Mouse (Mus musculus): Measurements from ENCODE around the gene Tbx6. TPM values are rescaled to one million over a fixed set of nuclear protein-coding genes. Genes with fewer than 3 reads are reported as not detected.
"Not testable (repeated sequence)": the region's sequence is repeated elsewhere in the genome, so short reads cannot be mapped to it uniquely, and the experiment has no call there.

The Tbx6 gene
- polyA plus RNA-seq, 1 experiment: 1.6 TPM

DNA sequence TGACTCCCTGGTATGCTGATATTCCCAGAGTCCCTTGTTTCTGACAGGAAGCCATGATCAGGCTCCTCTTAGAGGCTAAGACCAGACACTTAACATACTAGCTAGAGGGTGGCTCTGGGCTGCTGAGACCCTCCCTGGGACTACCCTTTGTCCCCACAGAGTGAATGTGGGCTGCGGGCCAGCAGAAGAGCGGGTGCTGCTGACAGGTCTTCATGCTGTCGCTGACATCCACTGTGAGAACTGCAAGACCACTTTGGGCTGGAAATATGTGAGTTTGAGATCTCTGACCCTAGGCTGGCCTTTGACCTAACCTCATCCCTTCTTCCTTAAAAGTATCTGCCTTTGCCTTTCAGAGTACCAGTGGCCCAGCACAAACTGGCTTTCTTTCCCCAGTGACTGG lies 3.1 kb upstream of the Tbx6 start:
- Histone ChIP-seq H3K4me3 (ENCODE audit: insufficient read depth, low read length) (peak overlapping the region; percentile 64; the same call in 1 of the 2 replicates), H3K4me1 (ENCODE audit: control insufficient read depth, insufficient read depth, low read length) (peaks cover 2% of the 10 kb centered on the region; the same call in 1 of the 2 replicates), H3K27ac (ENCODE audit: insufficient read depth, low read length) (peak overlapping the region; percentile 72; the same call in 1 of the 2 replicates)
- TF ChIP-seq POLR2A (IDR thresholded peaks at IDR 0.05; ENCODE audit: extremely low read depth, insufficient read depth, low read length) (no peak), CTCF (IDR thresholded peaks at IDR 0.05; ENCODE audit: extremely low read depth, insufficient read depth, low read length) (no peak)

DNA sequence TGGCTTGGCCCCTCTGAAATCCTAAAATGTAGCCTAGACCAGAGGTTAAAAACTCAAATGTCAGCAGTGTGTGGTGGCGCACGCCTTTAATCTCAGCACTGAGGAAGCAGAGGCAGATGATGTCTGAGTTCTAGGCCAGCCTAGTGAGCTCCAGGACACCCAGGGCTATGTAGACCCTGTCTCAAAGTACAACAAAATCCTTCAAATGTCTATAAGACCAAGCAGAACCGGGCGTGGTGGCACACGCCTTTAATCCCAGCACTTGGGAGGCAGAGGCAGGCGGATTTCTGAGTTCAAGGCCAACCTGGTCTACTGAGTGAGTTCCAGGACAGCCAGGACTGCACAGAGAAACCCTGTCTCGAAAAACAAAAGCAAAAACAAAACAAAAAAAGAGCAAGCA lies 2.2 kb upstream of the Tbx6 start:
- H3K27ac ChIP-seq (ENCODE audit: insufficient read depth, low read length); H3K4me3 ChIP-seq (ENCODE audit: insufficient read depth, low read length); H3K4me1 ChIP-seq (ENCODE audit: control insufficient read depth, insufficient read depth, low read length): not testable (repeated sequence)

DNA sequence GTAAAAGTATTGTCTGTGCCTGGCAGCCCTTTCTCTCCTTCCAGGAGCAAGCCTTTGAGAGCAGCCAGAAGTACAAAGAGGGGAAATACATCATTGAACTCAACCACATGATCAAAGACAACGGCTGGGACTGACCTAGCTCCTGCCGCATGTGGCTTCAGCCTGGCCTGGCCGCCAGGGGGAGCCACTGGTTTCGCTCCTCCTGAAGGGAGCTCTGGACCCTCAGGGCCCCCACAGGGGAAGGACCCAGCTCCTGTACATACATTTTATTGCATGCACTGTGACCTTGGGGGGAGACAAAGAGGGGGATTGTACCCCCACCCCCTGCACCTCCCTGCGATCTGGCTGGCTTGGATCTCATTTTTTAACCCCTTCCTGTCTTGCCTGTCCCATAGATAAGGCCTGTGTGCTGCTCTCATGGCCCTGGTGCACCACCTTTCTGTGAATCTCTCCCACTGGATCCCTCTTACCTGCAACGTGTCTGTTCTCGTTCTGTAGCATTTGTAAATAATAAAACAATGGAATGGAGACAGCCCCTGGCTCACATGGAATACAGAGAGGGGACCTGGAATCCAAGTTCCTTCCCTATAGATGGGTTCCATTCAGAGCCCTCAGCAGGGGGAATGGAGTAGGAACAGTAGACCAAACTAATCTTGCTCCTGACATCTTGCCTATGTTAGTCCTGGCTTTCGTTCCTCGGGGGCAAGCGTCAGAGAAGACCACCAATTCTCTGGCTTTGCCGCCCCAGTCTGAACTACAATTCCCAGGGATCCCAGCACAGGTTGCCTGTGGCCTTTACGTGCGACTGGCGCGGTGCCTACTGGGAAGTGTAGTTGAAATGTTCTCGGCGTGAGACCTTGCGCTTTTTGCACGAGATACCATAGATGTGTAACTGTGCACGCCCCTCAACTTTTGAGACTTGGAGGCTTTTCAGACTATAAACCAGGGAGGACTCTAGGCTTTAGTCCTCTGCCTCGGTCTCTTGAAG lies 1.0 kb upstream of the Tbx6 start:
- peaks cover 2% of the 10 kb centered on the region; the same call in 1 of the 2 replicates for H3K4me1 ChIP-seq (ENCODE audit: control insufficient read depth, insufficient read depth, low read length)
- TF ChIP-seq CTCF (IDR thresholded peaks at IDR 0.05; ENCODE audit: extremely low read depth, insufficient read depth, low read length) (peak; percentile 59), POLR2A (IDR thresholded peaks at IDR 0.05; ENCODE audit: extremely low read depth, insufficient read depth, low read length) (peak; percentile 54; the same call in 1 of the 2 replicates)
- H3K4me3 ChIP-seq (ENCODE audit: insufficient read depth, low read length): peak overlapping the region; percentile 6; the same call in 1 of the 2 replicates
- no peak overlapping the region for H3K27ac ChIP-seq (ENCODE audit: insufficient read depth, low read length)

DNA sequence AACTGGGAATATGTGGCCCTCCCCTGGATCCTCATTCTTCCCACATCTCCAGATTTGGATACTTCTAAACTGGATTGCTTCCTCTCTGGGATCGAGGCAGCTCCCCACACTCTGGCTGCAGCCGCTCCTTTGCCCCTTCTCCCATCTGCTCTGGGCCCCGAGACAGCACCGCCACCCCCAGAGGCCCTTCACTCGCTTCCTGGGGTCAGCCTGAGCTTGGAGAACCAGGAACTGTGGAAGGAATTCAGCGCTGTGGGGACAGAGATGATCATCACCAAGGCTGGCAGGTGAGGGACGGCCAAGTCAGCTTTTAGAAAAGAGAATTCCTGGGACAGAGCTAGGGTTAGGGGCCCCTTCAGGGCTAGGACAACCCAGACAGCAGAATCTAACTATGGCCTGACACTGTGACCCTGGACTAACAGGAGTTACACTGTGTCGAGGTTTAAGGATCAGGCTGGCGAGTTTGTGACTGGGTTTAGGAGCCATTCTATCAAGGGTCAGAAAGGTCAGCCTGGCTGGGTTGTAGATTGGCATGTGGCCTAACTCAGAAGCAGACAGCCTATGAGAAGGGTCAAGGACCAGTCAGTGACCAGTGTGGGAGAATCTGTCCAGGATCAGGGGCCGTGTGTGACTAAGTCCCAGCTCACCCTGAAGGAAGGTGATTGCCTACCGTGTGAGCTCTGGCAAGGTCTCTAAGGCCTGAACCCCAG lies 533 bp downstream of the Tbx6 start:
- TF ChIP-seq CTCF (IDR thresholded peaks at IDR 0.05; ENCODE audit: extremely low read depth, insufficient read depth, low read length) (no peak), POLR2A (IDR thresholded peaks at IDR 0.05; ENCODE audit: extremely low read depth, insufficient read depth, low read length) (no peak)
- peaks cover 2% of the 10 kb centered on the region; the same call in 1 of the 2 replicates for H3K4me1 ChIP-seq (ENCODE audit: control insufficient read depth, insufficient read depth, low read length)
- no peak overlapping the region for H3K4me3 ChIP-seq (ENCODE audit: insufficient read depth, low read length)
- no peak overlapping the region for H3K27ac ChIP-seq (ENCODE audit: insufficient read depth, low read length)

DNA sequence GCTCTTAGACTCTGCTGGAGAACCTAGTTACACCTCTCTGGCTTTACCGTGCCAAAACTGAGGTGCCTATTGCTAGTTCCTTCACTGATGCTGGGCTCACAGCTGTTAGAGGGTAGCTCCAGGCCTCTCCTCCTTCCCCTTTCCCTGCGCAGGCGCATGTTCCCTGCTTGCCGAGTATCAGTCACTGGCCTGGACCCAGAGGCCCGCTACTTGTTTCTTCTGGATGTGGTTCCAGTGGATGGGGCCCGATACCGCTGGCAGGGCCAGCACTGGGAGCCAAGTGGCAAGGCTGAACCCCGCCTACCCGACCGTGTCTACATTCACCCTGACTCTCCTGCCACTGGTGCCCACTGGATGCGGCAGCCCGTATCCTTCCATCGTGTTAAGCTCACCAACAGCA lies 1.4 kb downstream of the Tbx6 start:
- TF ChIP-seq POLR2A (IDR thresholded peaks at IDR 0.05; ENCODE audit: extremely low read depth, insufficient read depth, low read length): no peak
- no peak for TF ChIP-seq CTCF (IDR thresholded peaks at IDR 0.05; ENCODE audit: extremely low read depth, insufficient read depth, low read length)
- H3K27ac ChIP-seq (ENCODE audit: insufficient read depth, low read length): no peak overlapping the region
- H3K4me3 ChIP-seq (ENCODE audit: insufficient read depth, low read length): no peak overlapping the region
- peaks cover 2% of the 10 kb centered on the region; the same call in 1 of the 2 replicates for H3K4me1 ChIP-seq (ENCODE audit: control insufficient read depth, insufficient read depth, low read length)

DNA sequence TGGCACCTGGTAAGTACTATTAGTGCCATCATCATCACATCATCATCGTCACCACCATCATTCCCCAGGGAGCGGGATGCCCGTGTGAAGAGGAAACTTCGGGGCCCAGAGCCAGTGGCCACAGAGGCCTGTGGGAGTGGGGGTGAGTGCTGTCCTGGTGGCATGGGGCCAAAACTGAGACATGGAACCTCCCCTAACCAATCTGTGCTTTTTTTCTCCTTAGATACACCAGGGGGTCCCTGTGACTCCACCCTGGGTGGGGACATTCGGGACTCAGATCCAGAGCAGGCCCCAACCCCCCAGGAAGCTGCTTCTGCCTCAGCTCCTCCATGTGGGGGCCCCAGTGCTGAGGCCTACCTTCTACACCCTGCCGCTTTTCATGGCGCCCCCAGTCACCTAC lies 3.2 kb downstream of the Tbx6 start:
- Histone ChIP-seq H3K27ac (ENCODE audit: insufficient read depth, low read length) (no peak overlapping the region), H3K4me1 (ENCODE audit: control insufficient read depth, insufficient read depth, low read length) (no peaks in the 10 kb centered on the region), H3K4me3 (ENCODE audit: insufficient read depth, low read length) (no peak overlapping the region)
- no peak for TF ChIP-seq POLR2A (IDR thresholded peaks at IDR 0.05; ENCODE audit: extremely low read depth, insufficient read depth, low read length)

DNA sequence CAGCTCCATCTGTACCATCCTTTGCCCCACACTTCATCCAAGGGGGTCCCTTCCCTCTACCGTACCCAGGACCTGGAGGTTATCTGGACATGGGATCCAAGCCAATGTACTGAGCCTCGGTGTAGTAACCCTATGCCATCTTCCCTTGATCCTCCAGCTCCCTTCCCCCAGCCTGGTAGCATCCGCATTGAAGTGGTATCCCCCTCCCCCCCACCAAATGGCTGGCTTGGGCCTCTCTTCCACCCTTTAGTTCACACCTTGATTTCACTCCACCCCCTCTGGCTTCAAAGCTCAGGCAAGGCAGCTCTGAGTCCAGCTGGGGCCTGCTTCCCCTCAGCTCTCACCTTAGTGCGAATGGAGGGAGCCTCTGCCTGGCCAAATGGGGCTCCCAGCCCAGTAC lies 3.8 kb downstream of the Tbx6 start:
- Histone ChIP-seq H3K27ac (ENCODE audit: insufficient read depth, low read length) (no peak overlapping the region), H3K4me3 (ENCODE audit: insufficient read depth, low read length) (no peak overlapping the region), H3K4me1 (ENCODE audit: control insufficient read depth, insufficient read depth, low read length) (no peaks in the 10 kb centered on the region)
- no peak for TF ChIP-seq POLR2A (IDR thresholded peaks at IDR 0.05; ENCODE audit: extremely low read depth, insufficient read depth, low read length)
- no peak for TF ChIP-seq CTCF (IDR thresholded peaks at IDR 0.05; ENCODE audit: extremely low read depth, insufficient read depth, low read length)

DNA sequence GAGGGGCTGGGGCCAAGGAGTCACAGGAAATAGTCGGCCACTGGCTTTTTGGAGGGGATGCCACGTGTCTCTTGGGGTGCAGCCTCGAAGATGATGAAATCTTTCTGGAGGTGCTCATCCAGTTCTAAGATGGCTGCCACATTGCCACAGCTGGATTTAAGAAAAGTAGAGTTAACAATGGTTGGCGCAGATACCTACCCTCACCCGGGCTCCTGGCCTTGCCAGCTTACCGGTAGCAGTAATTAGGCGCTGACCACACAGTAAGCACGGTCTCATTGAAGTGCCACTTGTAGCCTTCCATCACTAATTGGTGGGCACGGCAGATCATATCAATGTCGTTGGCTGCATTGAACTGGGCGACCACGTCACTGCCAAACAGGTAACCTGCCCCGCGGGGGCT lies 4.9 kb downstream of the Tbx6 start:
- Histone ChIP-seq H3K27ac (ENCODE audit: insufficient read depth, low read length) (no peak overlapping the region), H3K4me1 (ENCODE audit: control insufficient read depth, insufficient read depth, low read length) (peaks cover 2% of the 10 kb centered on the region; the same call in 1 of the 2 replicates), H3K4me3 (ENCODE audit: insufficient read depth, low read length) (no peak overlapping the region)
- TF ChIP-seq POLR2A (IDR thresholded peaks at IDR 0.05; ENCODE audit: extremely low read depth, insufficient read depth, low read length) (no peak), CTCF (IDR thresholded peaks at IDR 0.05; ENCODE audit: extremely low read depth, insufficient read depth, low read length) (no peak)

DNA sequence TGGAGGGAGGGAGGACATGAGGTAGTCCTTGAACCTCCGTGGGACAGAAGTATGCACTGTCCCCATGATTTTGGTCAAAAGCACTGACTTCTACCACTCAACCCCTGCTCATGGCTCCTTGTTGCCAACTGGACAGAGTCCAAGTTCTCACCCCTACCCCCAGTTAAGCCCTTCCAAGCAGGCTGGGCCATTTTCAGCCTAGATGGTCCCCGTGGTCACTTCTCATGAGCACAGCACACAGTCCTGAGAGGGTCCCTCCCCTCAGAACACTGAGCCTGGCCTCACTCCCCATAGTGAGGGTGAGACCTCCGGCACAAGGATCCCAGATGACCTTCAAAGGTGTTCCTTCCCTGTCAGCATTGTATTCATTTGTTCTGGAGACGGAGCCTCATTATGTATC lies 7.9 kb downstream of the Tbx6 start:
- Histone ChIP-seq H3K27ac (ENCODE audit: insufficient read depth, low read length) (no peak overlapping the region), H3K4me3 (ENCODE audit: insufficient read depth, low read length) (no peak overlapping the region), H3K4me1 (ENCODE audit: control insufficient read depth, insufficient read depth, low read length) (peaks cover 2% of the 10 kb centered on the region; the same call in 1 of the 2 replicates)
- TF ChIP-seq POLR2A (IDR thresholded peaks at IDR 0.05; ENCODE audit: extremely low read depth, insufficient read depth, low read length): no peak
- no peak for TF ChIP-seq CTCF (IDR thresholded peaks at IDR 0.05; ENCODE audit: extremely low read depth, insufficient read depth, low read length)

All from cortical plate, adult 2 months (tissue).